Mouse (Mus musculus) thymus, adult 18-20 months (tissue): ENCODE data around the gene Slc6a17.

ENCODE experiments used
- DNase-seq, 2 experiments: peaks; one replicate each; pipeline ENCODE4 v3.0.0; 2022; ENCODE audit warnings: mixed read lengths in 2 of 2

Slc6a17 gene

DNA sequence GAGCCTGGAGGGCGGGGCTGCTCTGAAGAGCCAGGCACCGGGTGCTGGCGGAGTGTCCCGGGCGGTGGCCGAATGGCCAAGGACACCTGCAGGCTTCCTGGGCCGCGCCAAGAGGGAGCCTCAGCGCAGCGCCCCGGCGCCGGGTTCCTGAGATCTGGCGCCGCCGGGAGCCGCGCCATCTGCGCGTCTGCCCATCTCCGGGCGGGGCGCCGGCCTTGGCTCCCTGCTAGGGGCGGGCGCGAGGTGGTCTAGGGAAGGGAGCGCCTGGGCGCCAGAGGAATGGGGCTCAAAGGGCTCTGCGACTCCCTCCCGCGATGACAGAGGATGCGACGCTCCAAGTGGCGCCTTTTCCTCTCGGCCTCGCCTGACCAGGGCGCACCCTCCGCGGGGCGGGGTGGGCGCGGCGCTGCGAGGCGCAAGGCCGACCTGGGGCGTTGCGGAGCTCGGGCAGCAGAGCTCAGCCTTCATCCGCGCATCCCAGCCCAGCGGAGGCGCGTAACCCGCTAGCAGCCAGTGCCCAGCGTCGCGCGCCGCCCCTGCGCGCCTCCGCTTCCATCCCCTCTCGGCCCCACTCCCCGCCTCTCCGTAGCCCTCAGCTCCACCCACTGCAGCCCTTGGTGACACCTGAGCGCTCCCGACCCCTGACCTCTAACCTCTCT lies 57.9 kb downstream of the Slc6a17 start:
- DNase-seq, result no peak

DNA sequence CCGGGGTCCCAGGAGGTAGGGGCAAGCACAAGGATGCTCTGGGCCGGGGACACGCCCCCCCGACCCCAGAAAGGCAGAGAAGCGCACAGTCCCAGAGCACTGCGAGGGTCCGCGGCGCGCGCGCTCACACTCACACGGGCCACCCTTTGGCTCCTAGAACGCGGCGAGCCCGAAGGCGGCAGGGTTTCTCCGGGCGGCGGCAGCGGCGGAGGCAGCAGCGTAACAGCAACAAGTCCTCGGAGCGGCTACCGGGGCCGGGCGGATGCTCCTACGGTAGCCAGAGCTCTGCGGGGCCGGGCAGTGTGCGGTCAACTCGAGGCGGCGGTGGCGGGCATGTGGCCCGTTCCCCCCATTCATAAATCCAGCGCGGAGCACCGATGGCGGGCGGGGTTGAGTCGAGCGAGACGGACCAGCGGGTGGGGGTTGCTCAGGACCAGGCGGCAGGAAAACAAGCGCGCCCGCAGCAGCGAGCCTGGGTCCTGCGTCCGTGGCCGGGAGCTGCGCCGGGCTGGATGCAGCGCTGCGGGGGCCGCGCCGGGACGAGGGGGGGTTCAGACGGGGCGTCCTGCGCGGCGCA lies 58.5 kb downstream of the Slc6a17 start, which contains the start of gene Kcnc4:
TSS of gene Kcnc4 (minus strand) at position 357 of the 577 bp plus-strand sequence.
- no peak for DNase-seq

- DNase-seq, result no peak
Measured at GRCm38 (mm10) chr3:107458528-107459195, 59.2 kb downstream of the Slc6a17 start.

GRCm38 (mm10) chr3:107458104-107458503 lies 59.7 kb downstream of the Slc6a17 start:
- no peak for DNase-seq

GRCm38 (mm10) chr3:107454280-107454679 lies 63.5 kb downstream of the Slc6a17 start:
- no peak for DNase-seq

GRCm38 (mm10) chr3:107446822-107447221 lies 71.0 kb downstream of the Slc6a17 start:
- no peak for DNase-seq

DNA sequence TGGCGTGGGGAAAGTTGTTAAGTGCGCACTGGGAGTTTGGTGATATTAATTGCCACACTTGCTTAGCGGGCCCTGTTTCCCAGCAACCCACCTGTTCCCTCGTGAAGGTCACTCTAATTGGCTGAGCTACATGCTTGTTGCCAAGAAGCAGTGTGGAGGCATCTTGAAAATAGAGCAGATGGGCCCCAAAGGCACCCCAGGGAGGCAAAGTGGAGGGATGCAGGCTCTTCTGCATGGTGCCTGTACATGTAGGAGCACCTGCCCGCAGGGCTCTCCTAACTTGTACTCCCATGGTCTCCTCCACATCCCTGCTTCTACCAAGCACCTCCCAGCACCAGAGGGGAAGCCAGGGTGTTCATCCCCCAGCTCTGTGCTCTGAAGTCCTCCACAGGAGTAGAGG lies 74.0 kb downstream of the Slc6a17 start:
- no peak for DNase-seq

DNA sequence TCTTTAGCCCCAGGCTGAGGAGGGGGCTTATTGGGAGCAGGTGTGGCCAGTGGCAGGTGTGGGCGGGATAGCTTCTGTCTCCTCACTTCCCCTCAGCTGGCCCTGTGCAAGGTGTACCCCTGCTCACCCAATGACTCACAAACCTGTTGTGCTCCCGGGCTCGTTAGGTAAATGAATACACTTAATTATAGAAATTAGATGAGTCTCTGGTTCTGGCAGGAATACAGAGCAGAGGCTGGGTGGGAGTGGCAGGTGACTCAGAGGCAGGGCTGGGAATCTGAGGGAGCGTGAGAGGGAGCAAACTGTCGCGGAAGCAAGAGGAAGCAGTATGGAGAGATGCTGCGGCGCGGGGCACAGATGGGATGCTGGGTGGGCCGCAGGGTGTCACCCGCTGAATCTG lies 75.6 kb downstream of the Slc6a17 start:
- DNase-seq, result no peak

DNA sequence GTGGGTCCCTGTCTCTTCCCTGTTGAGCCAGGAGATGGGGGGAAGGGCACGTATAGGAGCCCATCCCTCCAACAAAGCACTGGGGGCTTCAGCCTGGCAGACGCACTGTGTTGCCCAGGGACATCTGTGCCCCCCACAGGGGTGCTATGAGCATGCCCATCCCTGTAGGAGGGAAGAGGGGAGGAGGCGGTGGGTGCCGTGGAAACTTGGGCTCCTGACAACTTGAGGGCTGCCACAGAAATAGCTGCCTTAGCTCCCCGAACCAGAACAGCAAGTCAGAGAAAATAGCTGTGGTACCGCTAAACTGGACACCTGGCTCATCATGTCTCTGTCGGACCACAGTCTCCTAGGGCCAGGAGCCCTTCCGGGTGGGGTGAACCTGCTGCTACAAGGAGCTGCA lies 76.5 kb downstream of the Slc6a17 start:
- DNase-seq, result no peak

DNA sequence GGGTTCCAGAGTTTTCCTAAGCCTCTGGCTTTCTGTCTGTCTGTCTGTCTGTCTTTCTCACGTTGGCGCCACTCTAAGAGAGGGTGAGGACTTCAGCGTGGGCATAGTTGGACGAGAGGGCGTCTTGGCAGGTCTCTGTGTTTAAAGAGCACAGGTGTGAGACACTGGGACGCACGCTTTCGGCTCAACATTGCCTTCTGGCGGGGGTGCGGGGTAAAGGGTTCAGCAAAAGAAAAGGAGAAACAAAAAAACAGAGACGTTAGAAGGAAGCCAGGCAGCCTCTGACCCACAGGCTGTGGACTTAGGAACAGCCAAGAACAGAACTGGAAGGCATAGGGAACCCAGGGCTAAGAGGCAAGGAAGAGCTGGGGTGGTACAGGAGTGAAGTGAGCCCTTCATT lies 78.5 kb downstream of the Slc6a17 start:
- DNase-seq, result no peak

- no peak for DNase-seq
Measured at GRCm38 (mm10) chr3:107437666-107438065, 80.2 kb downstream of the Slc6a17 start.

DNA sequence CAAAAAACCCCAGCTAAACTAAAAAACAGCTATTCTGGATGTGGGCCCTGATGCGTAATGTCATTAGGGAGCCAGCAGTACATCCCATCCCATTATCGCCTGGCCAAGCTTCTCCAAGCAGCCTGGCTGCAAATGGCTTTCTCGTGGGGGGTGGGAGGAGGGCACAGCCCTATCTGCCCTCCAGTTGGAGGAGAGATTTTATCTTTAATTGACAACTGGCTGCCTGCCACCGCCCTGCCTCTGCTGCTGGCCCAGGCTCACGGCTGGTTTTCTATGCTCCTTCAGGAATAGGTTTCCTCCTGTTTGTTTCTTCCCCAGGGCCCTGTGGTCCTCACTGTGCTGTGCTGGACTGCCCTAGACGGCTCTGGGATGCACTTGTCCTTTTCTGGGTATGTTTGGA lies 81.4 kb downstream of the Slc6a17 start:
- no peak for DNase-seq

DNA sequence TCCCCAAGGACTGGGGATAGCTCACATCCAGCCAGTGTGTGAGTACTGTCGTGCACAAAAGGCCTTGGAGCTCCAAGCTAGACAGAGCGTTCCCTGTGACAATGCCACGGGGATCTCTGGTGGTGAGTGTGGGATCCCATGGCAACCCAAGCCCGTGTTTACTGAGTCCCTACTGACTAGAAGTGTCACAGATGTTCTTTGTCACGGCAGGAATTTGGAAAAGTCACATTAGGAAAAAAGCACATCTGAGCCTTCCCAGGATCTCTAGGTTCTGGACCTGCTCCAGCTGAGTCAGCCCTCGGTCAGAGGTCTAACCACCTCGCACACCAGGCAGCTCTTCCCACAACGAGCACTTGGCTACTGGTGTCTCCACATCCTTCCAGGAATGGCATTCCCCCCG lies 84.2 kb downstream of the Slc6a17 start:
- DNase-seq, result no peak

DNA sequence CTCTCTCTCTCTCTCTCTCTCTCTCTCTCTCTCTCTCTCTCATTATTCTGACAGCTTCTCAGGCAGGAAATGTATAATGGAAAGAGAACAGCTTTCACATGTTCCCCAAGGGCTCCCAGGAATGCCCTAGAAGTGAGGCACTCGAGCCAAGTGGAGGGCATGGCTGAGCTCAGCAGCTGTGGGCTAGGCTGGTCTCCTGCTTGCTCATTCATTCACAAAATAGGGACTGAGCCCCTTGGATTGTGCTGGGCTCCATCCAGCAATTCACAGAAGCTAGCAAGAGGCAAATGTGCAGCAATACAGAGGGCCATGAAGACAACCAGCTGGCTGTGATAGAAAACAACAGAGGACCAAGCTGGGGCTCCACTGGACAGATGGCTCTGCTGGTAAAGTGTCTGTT lies 86.5 kb downstream of the Slc6a17 start:
- DNase-seq, result no peak

DNA sequence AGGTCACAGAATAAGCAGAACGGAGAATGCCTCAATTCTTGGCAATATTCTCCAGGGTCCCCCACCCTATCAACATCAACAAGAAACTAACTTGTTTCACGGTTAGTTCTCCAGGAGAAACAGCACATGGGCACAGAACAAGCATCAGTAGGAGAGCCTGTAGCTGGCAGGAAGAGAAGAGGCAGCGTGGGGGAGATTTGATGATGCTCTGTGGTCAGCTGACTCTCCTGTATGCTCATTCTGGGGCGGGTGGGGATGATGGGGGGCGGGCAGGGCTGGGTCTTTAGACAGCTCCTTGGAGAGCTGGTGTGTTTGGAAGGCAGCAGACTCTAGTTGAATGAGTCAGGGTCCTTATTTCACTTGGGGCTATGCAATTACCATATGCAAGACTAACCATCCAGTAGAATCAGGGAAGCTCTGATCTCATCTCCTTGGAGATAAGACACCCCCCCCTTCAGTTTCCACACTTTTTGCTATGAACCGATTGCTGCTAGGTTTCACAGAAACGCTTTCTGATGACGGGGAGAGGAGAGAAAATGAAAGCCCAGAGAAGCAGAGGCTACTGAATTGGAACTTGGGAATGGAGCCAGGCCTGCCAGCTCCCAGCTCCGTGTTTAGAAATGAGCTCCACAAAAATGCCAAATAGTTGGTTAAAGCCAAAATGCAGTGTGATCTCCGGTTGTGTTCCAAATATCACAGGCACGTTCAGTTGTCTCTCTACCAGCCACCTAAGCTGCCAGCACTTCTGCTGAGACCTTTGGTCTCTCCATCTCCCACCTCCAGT lies 93.4 kb downstream of the Slc6a17 start:
- DNase-seq, result no peak

DNA sequence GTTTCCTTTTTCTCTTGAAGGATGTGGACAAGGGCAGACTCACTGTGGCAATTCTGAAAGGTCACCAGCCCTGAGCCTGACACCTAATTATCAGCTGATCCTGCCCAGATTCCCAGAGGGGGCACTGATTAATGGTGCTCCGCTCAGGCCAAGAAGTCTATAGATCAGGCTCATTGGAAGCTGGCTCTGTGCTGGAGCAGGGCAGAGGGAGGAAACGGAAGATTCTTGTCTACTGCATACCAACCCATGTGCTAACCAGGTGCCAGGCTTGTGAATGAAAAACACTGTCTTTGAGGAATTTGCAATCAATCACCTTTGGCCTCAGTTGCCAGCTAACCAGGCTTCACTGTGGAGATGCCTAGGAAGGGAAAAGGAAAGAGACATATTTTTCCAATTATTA lies 97.7 kb downstream of the Slc6a17 start:
- no peak for DNase-seq
